Mouse (Mus musculus): ENCODE results near the gene Prkcq.

- no peak for TF ChIP-seq CTCF (conservative IDR thresholded peaks at IDR 0.05; ENCODE audit: low read length)
- no peak for TF ChIP-seq POU5F1 (IDR thresholded peaks at IDR 0.05; ENCODE audit: borderline replicate concordance, low read length)
- no peak for TF ChIP-seq NANOG (IDR thresholded peaks at IDR 0.05; ENCODE audit: borderline replicate concordance, low read length)
These were observed 36.4 kb downstream of the Prkcq start for GRCm38 (mm10) chr2:11208263-11208662.
